Mouse (Mus musculus) left cerebral cortex, adult 9 months (tissue): Measurements from ENCODE around the gene Ccl27a.
A peak's percentile ranks its signal among the peaks of the same experiment; 100 is the strongest.
"Not testable (repeated sequence)": the region's sequence is repeated elsewhere in the genome, so short reads cannot be mapped to it uniquely, and the experiment has no call there.

ENCODE experiments used
- DNase-seq, 2 experiments: peaks; one replicate each; pipeline ENCODE4 v3.0.0; 2022; ENCODE audit warnings: low spot score in 2 of 2

The Ccl27a gene

DNA sequence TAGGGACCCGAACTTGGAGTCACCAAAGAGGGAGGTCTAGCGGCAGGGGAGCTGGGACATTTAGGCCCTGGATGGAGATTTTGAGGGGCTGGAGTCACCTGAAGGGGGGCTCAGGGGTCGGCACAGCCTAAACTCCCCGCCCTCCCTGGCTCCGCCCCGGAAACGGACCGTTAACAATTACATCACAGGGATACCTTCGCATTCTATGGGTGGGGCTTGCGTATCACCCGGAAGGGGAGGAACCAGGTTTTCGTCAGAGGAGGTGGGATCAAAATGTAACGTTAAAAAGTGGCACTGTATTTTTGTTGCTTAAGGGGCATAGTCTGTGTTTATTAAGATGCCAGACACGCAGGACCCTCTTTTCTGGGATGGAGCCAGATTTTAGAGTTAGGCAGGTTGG lies at the start of gene Ccl27a:
TSS of gene Ccl27a (minus strand) at position 246 of the 400 bp plus-strand sequence.
- peak; percentile 60 to 85 for DNase-seq

DNA sequence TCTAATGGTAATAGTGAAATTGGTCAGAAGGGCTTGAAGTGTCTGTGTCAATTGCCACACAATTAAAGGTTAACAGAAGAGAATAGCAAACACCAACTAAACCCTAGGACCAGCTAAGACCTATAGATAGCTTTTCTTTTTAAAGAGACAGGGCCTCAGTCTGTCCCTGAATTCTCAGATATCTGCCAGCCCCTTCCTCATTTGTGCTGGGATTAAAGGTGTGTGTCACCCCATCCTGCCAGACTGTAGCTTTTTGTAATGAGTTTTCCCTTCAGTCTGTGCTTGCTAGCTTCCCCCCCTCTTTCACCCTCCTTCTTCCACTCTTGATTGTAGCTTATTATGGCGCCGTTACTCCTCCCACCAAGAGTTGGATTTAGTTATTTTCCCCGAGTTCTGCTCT lies 9.2 kb upstream of the Ccl27a start:
- not testable (repeated sequence) for DNase-seq

DNA sequence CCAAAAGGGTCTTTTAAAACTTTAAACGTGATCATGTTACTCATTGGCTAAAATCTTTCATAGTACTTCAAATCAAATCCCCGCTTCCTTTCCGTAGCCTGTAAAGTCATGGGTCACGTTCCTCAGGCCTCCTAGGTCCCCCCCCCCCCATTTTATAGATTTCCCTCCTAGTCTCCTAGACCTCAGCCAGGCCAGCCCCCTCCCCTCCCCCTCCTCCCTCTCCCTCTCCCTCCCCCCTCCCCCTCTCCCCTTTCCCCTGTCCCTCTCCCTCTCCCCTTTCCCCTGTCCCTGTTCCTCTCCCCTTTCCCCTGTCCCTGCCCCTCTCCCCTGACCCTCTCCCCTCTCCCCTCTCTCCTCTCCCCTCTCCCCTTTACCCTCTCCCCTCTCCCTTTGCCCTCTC lies 8.7 kb upstream of the Ccl27a start:
- DNase-seq, result not testable (repeated sequence)

DNA sequence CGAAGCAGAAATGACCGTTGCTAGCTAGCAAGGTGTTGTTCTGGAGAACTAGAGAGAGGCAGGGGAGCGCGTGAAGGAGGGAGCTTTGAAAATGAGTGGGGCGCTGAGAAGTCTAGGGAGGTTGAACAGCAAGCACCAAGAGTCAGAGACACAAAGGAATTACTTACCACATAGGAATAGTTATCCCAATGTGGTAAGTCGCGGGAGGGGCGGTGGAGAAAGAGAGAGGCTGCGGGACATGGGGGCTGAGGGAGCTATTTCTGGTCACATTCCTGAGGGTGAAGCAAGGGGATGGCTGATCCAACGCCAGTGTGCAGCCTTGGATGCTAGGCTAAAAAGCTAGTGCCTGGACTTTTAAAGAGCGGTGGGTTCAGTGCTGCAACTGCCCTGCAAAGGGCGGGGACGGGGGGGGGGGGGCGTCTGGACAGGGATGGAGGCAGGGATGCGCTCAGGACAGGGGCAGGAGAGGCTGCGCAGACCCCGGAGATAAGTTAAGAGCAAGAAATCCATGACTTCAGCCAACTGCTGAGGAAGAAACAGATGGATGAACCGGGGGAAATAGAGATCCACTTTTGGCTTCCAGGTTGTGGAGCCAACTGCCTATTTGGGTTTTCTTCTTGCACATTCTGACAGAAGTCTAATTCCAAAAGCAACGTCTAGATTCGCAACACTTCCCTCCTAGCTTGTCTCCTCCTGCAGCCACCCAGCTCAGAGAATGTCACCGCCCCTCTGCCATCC lies 7.9 kb upstream of the Ccl27a start:
- DNase-seq, result not testable (repeated sequence)

DNA sequence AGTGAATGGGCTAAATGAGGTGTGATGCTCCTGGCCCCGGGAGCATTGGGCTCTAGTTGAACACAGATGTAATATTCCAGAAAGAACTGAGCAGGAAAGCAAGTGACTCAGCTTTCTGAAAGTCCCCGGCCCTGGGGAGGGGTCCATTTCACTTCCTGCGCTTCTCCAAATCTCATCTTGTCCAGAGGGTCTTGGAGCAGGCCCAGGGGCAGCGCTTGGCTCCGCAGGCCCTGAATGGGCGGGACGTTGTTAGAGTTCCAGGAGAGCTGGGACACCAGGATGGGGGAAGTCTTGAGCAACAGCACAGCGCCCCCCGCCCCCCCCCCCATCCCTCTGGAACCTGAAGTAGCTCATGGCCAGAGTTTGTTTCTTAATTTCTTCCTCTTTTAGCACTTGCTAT lies 7.2 kb upstream of the Ccl27a start:
- not testable (repeated sequence) for DNase-seq

DNA sequence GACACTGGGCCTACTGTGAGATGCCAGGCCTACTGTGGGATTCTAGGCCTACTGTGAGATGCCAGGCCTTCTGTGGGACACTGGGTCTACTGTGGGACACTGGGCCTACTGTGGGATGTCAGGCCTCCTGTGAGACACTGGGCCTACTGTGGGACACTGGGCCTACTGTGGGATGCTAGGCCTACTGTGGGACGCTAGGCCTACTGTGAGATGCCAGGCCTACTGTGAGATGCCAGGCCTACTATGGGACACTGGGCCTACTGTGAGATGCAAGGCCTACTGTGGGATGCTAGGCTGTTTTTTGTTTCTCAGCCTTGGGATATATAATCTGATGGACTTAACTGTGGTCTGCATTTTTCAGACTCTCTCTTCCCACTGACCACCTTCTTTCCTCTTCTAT lies 1.8 kb upstream of the Ccl27a start:
- DNase-seq, result not testable (repeated sequence)

DNA sequence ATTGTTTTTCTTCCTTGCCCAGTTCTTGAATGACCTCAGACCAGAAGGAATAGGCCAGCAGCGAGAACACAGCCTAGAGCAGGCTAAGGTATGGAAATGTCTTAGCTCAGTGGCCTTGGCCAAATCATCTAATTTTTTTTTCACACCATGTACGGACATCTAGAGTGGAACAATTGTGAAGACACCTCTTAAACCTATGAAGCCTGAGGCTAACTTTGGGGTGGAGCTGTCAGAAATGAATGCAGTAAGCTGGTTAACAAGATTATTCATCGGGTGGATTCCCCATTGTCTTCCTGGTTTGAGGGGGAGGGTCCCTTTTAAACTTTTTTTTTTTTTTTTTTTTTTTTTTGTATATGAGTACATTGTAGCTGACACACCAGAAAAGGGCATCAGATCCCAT lies 459 bp upstream of the Ccl27a start:
- not testable (repeated sequence) for DNase-seq

DNA sequence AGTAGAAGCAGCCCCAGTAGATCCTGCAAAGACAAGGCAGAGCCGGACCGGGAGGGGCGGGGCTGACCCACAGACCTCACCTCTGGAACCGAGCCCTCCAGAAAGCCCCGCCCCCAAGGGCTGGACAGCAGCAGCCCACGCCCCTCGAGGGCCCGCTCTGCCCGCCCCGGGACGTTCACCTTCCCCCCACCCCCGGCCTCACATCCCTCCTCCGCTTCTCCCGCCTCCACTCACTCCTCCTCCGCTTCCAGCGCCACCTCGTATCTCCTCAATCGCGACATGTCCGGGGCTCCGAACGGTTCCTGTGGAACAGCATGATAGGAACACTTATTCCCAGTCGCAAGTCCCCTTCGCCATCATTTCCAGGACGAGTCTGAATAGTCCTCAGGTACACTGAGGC lies 545 bp downstream of the Ccl27a start:
- not testable (repeated sequence) for DNase-seq

DNA sequence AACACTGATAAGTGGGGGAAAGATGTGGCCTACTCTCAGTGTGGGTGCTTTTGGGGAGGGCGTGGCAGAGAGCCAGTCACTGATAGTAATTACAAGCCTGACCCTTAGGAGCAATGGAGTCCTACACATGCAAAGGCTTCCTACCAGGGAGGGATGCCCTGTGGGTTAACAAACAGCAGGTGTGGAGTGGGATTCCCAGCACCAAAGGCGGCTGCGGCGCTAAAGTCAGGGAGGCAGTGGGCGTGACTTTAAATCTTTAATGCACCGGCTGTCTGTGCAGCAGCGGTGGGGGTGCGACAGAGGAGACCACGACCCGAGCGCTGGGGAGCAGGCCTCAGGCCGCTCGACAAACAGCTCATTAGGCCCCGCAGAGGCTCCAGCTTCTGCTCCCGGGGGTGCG lies 1.1 kb downstream of the Ccl27a start:
- DNase-seq, result not testable (repeated sequence)

DNA sequence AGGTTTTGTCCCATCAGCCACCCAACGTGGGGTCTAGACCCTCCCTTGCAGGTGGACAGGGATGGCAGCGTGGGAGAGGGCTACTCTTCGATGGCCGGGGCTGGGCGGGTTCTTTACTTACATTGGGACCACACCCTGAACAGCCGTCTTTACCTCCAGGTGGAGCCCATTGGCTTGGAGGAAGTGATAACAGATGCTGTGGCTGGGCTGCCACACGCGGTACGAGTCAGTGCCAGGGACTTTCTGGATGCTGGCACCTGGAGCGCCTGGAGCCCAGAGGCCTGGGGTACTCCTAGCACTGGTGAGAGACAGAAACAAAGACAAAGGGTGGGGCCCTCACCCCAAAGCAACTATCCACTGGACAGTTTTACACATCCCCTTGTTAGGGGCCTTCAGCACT lies 6.7 kb downstream of the Ccl27a start:
- not testable (repeated sequence) for DNase-seq

DNA sequence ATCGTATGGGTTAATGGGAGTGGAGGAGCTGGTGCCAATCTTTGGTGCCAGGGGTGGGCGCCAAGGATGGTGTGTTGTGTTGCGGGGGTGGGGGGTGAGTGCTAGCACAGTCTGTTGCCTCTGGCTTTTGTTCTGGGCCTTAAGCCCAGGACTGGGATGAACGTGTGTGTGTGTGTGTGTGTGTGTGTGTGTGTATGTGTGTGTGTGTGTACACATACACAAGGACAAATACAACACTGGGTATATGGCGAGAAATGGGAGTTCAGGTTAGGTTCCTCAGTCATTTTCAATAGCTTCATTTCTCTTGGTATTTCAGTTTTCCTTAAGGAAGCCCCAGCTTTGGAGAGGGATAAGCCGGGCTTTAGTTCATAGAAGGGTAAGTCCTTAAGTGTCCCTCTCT lies 10.9 kb downstream of the Ccl27a start:
- not testable (repeated sequence) for DNase-seq

DNA sequence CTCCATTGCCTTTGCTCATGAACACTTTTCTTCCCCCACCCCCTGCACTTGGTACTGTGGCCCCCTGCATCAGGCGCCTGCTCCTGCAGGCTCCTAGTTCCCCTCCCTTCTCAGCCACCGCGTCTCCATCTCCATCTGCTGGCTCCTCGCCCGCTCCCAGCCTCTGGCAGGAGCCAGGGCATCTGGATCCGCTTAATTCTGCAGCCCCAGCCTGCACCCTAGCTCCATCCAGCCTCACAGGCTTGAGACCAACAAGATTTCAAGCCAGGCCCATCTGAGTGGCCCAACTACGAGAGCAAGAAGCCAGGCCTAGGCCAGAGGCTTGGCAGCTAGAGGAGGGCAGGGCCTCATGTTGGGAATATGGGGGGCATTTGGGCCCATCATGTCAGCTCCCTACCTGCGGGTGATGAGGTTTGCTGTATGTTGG lies 11.3 kb downstream of the Ccl27a start:
- DNase-seq, result not testable (repeated sequence)

DNA sequence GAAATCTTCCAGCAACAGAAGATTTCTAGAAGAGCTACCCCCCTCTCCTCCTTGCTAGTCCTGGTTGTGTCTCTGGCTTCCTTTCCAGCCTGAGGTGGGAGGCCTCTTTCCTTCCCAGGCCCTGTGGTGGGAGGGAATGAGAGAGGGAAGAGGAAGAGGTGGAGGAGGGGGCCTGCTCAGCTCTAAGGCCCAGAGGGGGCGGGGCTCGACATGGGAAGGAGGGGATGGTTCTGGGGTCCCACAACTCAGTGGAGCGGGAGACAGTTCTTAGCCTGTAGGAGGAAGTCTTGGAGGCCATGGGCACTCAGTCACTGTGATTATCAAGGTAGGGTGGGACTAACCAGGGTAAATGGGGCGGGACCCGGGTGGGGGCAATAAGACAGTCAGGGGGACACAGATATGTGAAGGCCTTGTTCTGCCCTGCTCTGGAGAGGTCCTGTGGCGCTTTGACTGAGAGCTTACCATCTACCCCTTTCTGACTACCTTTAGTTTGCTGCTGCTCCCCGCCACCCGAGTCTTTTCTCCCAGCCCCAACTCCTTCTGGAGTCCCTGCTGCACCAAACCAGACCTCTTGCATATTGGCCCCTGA lies 11.9 kb downstream of the Ccl27a start:
- DNase-seq, result no peak

DNA sequence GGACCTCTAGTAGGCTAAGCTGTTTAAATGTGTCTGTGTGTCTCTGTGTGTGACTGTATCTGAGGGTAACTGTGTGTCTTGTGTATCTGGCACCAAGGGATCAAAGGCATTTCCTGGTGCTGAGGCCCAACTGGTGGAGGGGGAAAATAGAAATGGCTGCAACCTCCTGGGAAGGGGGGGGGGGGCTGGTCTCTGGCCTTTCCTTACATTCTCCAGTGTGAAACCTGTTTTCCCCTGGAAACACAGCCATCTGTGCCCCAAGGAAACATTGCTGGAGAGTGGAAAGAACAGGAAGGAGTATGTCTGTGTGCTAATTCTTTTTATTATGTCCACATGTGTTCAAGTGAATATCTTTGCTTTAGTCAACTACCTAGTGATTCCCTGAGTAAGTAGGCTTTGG lies 12.4 kb downstream of the Ccl27a start:
- DNase-seq, result no peak

DNA sequence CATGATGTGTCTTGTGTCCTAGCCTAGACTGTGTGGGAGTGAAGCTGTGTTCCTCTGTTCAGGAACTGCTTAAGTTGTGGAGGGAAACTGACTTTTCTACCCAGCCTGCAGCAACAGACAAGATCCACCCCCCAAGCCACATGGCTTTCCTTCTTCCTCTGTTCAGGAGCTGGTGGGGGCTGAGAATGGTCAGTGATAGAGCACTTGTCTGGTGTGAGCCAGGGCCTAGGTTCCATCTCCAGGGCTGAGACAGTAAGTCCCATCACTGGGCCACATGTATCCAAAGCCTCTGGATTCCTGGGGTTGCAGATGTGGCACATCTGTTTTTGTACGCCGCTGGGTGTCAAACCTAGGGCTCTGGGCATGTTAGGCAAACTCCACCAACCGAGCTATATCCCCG lies 13.1 kb downstream of the Ccl27a start:
- no peak for DNase-seq

DNA sequence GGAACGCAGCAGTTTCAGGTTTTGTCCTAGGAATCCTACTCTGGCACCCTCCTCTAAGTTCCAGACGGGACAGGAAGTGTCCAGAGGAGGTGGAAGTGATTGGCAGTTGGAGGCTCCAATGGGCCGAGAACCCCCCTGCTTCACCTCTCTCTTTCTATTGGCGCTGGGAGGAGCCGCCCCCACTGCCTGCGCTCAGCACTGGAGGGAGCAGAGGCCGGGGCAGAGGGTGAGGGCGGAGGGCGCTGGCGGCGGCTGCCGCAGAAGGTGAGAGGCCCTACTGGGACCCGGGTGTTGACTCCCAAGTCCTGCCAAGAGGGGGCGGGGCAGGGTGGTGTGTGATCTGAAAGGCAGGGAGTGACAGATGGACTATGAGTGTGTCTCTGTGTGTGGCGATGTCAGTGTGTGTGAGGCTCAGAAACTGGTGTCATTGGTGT lies 13.7 kb downstream of the Ccl27a start:
- DNase-seq, result peak in 1 of 2 experiments; percentile 78

DNA sequence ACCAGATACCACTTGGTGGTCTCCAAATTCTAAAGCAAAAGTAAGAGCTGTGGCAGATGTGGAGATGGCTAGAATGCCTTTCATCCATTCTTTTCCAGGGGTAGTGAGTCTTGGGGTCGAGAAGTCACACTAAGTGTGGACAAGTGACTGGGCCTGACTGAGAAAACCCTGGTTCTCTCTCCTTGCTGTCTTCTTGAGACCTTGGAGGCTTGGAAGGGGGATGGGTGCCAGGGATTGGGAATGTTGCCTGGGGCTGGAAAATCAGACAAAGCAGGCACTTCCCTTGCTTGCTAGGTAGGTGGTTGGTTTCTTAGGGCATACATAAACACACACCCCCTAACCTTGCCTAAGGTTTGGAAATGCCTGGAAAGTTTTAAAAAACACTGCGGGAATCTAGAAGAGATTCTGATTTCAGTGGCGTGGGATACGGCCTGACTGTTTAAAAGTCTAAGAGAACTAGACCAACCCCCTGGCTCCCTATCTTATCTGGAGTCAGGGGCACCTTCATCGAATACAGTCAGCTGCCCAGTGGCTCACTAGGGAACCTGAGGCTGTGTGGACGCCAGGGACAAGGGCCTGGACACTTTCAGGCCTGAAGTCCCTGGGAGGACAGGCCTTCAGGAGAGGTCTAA lies 14.3 kb downstream of the Ccl27a start:
- no peak for DNase-seq

DNA sequence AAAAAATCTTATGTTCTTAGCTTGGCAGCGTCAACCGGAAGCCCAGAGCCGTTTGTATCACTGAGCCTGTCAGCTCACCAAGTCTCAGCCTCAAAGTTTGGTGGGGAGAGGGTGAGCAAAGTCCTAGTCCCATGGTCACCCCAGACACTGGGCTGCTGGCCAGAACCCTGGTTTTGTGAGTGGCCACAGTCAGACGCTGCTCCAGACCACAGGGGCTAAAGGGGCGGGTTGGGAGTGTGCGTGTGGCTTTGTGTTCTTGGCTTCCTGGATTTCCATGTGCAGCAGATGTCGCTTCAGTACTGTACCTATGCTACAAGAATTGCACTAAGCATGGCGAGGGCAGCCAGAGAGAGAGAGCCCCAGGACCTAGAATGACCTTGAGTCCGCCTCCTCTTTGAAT lies 14.8 kb downstream of the Ccl27a start:
- DNase-seq, result no peak

DNA sequence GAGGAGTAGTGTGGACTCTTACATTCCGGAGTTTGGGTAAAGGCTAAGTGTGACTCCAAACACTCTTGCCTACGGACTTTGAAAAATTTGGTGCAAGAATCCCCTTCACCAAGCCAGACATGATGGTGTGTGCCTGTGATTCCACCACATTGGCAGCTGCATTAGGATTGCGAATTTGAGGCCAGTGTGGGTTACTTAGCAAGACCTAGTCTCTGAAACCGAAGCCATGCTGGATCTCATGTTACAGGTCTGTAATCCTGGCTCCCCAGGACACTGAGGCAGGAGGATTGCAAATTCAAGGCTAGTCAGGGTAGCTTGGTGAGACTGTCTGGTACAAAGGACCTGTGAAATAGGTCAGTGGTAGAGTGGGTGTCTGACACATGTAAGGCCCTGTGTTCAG lies 15.3 kb downstream of the Ccl27a start:
- DNase-seq, result no peak

DNA sequence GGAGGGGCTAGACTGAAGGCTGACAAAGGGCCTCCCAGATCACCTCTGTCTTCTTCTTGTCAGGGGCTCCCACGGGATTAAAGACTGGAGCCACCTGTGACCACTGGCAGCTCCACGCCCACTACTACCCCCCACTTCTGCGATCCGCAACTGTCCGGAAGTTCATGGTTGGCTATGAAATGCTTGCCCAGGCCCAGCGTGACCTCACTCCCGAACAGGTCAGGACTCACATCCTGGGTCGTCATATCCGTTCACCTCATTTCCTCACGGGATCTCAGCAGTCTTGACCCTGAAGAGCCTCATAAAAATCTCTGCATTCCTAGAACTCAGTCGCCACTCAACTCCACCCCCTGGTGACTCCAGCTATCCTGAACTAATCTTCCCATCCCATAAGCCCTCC lies 16.0 kb downstream of the Ccl27a start:
- no peak for DNase-seq

DNA sequence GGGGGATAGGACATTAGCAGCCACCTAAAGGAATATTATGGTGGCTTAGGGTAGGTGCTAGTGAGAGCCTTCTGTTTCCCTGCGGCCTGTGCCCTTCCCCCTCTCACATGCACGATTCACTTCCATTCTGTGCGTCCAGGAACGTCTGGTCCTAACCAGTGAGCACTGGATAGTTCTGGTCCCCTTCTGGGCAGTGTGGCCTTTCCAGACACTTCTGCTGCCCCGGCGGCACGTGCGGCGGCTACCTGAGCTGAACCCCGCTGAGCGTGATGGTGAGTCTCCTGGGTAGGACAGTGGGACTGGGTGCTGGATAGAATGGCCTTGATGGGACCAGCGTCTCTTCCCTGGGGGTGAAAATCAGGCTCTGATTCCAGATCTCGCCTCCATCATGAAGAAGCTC lies 16.7 kb downstream of the Ccl27a start:
- no peak for DNase-seq

DNA sequence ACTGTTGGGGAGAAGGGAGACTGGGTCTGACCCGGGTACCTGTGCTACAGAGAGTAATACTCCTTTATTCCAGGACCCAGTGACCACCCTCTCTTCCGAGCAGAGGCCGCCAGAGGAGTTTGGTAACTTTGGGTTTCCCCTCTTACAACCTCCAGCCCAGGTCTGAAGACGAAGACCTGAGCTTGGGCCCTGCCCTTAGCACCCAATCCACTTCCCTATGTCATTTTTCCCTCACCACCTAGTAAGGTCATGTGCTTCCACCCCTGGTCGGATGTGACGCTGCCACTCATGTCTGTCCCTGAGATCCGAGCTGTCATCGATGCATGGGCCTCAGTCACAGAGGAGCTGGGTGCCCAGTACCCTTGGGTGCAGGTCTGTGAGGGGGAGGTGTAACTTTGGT lies 17.6 kb downstream of the Ccl27a start:
- DNase-seq, result no peak
